Mouse (Mus musculus) testis, postnatal 10 days (tissue): ENCODE data around the gene Ddr2.
A peak's percentile ranks its signal among the peaks of the same experiment; 100 is the strongest.

Experiments used
- DNase-seq: peaks from one replicate; pipeline ENCODE4 v3.0.0; 2021; ENCODE audit warnings: low spot score

Ddr2 gene

DNA sequence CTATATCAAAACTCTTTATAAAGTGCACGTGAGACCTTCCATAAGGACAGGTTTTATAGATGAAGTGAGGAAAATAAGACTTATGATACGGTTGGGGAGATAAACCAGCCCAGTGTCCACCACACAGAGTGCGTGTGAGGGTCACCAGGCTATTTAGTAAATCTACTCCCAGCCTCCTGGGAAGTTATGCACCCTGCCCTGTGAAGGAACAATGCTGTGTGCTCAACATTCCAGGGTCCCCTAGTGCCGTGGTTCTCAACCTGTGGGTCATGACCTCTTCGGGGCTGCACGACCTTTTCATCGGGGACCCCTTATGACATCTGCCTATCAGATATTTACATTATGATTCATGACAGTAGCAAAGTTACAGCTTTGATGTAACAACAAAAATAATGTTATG, 162.3 kb downstream of the Ddr2 start:
- no peak for DNase-seq

DNA sequence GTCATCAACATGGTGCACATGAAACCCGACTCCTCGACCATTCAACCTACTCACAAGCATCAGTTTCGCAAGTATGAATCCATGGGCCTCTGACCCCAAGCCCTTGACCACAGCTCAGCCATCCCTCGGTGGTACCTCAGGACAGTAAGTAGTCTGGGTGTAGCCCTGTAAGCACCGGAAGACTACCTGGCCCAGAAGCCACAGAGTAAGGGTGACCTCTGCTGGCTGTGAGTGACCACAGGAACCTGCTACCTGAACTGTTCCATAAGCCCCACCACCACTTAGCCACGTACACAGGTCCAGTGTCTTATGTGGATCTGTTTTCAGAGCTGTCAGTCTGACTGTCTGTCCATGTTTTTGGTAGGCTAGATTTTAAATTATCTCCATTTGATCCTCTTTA, 162.9 kb downstream of the Ddr2 start:
- no peak for DNase-seq

DNA sequence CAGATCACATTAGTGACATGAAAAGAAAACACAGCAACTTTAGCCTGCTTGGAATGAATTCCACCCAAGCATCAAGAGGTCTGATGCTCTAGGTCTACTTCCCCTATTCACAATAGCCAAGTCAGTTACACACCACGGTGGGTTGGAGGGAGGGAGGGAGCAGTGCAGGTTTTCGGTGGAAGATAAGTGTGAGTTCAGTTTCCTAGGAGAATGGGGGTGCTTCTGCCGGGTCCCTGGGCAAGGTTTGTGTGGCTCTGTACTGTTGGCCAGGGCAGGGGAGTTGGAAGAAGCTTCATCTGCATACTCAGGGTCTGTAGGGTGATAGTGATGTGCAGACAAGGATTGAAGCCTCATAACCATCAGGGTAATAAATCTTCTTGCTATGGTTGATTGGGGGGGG, 164.6 kb downstream of the Ddr2 start:
- no peak for DNase-seq

DNA sequence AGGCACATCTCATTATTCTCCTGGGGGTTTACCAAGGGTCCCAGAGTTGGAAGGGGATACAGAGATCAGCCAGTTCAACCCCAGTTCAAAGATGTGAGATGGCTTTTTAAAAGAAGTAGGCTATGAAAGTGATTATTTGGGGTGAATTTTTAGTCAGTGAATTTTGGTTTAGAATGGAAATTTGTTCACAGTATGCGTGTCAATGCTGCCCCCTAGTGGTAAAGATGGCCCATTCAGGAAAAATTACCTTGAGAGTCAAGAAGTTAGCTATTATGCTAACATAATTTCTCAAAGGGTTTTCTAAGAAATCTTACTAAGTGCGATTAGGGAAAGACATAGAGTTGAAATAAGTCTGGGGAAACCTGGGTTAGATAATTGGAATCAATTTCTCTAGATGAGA, 171.2 kb downstream of the Ddr2 start:
- peak; percentile 62 for DNase-seq

DNA sequence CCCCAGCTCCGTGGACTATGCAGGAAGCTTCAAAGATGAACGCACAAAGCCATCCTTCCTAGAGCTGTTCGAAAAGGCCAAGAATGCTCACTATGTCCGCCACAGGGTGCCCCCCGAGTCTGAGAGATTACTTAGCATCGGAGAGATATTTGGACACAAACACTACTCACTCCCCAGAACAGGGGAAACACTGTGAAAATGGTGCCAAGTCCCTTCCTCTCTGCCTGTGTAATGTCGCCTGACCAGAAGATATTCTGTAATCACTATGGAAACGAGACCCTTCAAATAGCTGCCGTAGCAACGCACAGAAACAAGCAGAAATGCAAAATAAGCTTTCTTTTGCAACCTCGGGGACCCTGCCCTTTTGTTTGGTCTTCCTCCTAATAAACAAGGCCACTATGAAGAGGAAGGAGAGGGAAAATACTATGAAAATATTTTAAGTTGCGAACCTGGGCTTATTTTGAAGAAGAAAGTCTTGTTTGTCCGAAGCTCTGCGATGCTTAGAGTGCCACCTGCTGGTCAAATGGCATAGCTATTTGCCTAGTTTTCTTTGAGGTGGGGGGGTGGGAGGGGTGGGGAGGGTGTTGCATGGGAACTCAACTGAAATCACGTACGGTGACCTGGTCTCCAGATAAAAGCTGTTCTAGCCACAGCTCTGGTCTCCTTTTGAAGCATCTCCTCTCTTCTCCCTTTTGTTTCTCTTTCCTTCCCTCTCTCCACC, 176.4 kb downstream of the Ddr2 start:
- DNase-seq: peak; percentile 67

DNA sequence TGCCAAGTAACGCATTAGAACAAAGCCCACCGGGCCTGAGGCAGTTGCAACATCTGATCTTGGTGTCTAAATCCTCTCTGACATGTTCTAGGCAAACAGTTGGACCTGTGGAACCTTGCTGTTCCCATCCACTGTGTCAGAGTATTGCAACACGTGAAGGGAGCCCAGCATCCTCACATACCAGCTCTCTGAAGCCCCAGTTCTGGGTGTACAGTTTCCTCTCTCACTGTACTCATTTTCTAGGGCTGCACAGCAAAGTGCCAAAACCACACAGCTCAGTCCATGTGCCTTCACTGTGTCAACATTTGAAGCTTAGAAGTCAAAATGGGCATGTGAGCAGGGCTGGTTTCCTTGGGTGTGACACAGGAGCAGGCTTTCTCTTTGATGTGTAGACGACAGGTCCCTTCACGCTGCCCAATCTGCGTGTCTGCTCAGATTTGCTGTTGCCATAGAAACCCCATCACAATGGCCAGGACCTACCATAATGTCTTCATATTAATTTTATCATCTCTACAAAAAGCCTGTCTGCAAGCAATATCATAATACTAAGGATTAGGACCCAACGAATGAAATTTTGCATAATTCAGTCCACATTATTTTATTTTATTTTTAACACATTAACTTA, 178.3 kb downstream of the Ddr2 start:
- no peak for DNase-seq

DNA sequence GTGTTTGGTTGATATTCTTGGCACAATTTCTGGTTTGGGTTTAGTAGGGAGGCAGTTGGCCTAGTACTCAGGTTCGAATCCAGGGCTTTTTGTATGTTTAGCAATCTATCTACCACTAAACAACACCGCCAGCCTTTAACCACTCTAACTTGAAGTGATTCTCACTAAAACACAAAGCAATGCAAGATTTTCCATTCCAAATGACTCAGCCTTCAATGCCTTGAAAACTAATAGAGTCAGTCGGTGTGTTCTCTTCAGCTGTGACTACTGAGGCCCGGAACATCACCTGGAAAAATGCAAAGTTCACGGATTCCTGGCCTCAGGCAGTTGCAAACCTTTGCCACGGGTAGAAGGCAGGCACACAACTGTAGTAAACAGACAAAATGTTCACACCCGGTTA, 178.9 kb downstream of the Ddr2 start:
- no peak for DNase-seq

DNA sequence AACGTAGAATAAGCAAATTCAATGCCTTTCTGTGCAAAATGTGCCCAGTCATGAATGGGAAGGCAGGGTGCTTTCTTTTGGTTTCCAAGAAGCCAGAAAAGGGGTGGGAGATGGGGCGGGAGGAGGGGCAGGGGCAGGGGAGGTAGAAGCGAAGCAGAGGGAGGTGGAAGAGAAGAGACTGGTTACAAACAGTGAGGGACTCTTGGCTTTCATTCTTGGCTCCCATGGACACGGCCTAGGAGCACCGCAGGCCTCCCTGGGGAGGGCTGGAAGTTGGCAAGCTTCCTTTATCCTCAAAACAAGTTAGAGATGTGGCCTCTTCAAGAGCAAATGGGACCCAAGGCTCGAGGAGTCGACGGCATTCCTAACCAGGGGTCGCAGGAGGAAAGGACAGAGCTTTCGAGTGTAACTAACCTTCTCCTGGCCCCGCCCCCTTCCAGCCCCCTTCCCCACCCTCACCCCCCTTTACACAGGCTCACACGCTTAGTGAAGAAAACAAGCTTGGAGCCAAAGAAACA, 182.0 kb downstream of the Ddr2 start, which contains the start of gene Ccdc190:
Gene Ccdc190, plus strand, starts transcription at position 195 of the 518 bp plus-strand sequence.
- DNase-seq: peak; percentile 59

DNA sequence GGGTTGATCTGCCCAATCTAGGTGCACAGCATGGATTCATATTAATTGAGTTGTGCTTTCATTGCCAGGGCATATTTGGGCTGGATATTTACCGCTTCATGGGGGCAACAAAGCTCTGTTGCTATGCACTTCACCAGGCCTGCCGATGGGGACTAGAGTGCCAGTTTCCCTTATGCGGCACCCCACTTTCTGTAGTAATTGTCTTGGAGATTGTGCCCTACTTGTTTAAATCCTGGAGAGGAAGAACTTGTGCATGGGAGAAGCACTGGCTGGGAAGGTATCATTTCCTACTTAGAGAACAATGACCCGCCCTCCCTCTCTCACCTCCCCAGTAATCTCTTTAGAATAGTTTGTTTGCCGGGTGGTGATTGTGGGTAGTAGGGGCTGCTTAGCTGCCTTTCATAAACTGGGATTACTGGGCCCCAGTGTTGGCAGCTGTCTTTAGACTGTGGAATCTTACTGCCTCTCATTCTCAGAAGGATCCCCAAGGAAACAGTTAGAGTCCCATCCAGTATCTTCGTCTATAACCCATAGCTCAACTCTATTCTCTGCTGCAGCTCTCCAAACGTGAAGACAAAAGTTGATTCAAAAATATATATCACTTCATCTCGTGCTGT, 182.7 kb downstream of the Ddr2 start:
- no peak for DNase-seq

DNA sequence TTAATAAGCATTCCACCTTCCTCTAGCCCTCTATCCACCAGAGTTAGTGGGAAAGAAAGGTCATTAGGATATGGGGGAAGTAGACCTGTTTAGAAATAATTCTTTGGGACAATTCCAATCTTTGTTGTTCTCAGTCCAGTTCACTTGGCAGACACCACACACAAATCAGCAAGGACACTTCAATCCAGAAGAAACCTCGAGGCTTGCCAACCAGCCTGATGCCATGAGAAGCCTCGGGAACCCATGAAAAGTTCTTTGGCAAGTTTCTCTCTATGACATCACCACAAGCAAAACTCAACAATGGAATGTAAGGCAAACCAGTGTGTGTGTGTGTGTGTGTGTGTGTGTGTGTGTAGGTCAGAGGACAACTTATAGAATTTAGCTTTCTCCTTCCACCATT, 186.0 kb downstream of the Ddr2 start:
- DNase-seq: no peak
